Mouse (Mus musculus) heart, embryonic 12.5 days (tissue): ENCODE results near the gene Gm20388. TPM values are rescaled to one million over a fixed set of nuclear protein-coding genes. Genes with fewer than 3 reads are reported as not detected.

Source experiments
- ATAC-seq: fragments of 200-750 bp; cut with Nextera tagmentation; 2 replicates; pipeline ENCODE4 v1.8.0; 2017; ENCODE audit warnings: moderate TSS enrichment, moderate library complexity; ENCODE audit not compliant: insufficient number of reproducible peaks, low FRiP score
- H3K27ac ChIP-seq: fragments of 300-500 bp; sonication (generic); 2 replicates; pipeline ENCODE4 v1.5.1; 2016; ENCODE audit warnings: mild to moderate bottlenecking, moderate library complexity; ENCODE audit not compliant: poor library complexity, severe bottlenecking
- H3K27me3 ChIP-seq: fragments of 300-500 bp; sonication (generic); replicated peaks from 2 replicates; pipeline ENCODE4 v1.6.1; 2016; ENCODE audit warnings: mild to moderate bottlenecking, moderate library complexity
- H3K36me3 ChIP-seq: fragments of 300-500 bp; sonication (generic); 2 replicates; pipeline ENCODE4 v1.6.1; 2016; ENCODE audit warnings: mild to moderate bottlenecking, moderate library complexity
- H3K4me1 ChIP-seq: fragments of 300-500 bp; sonication (generic); replicated peaks from 2 replicates; pipeline ENCODE4 v1.6.1; 2016; ENCODE audit warnings: mild to moderate bottlenecking
- H3K4me2 ChIP-seq: fragments of 300-500 bp; sonication (generic); 2 replicates; pipeline ENCODE4 v1.6.1; 2016; ENCODE audit warnings: mild to moderate bottlenecking, moderate library complexity
- H3K4me3 ChIP-seq: fragments of 300-500 bp; sonication (generic); 2 replicates; pipeline ENCODE4 v1.5.1; 2016; ENCODE audit warnings: mild to moderate bottlenecking
- H3K9ac ChIP-seq: fragments of 300-500 bp; sonication (generic); 2 replicates; pipeline ENCODE4 v1.6.1; 2016; ENCODE audit warnings: mild to moderate bottlenecking, moderate library complexity
- H3K9me3 ChIP-seq: fragments of 300-500 bp; sonication (generic); replicated peaks from 2 replicates; pipeline ENCODE4 v1.6.1; 2016; ENCODE audit warnings: mild to moderate bottlenecking, moderate library complexity
- WGBS: fragments of 180-500 bp; shearing (Covaris S2); methylation state at CpG from one replicate; pipeline ENCODE4 v1.1.7; 2016; 5-methylcytosine and 5-hydroxymethylcytosine counted together
- polyA plus RNA-seq: library from polyadenylated mRNA; unstranded; fragments of >200 nt; fragmentation: Nextera tagmentation; extraction: Ambion mirVana; gene quantifications from 2 replicates; pipeline ENCODE4 v1.2.1, GENCODE M21; 2016

The Gm20388 gene
- polyA plus RNA-seq, 1 experiment from 2014 or later, result not detected

DNA sequence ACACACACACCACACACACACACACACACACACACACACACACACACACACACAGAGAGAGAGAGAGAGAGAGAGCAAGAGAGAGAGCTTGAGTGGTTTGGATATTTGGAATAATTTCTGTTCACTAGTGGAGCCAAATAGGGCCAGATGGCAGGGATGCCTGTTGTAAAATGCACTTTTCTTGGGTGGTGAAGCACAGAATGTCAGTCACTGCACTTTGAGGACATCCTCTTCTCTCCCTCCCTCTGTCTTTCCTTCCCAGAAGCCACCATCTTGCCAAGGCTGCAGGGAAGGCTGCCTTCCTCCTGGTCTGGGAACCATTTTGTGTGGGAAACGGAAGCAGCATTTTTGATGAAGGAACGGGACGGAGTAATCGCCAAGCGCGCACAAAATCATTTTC is 1151.9 kb downstream of the Gm20388 start:
- peaks cover 89% of the 10 kb centered on the region for H3K27me3 ChIP-seq
- H3K4me1 ChIP-seq, result no peaks in the 10 kb centered on the region
- no peak overlapping the region for H3K4me3 ChIP-seq
- WGBS, result 91% methylated on average over 6 of the region's 6 CpGs
- no peaks in the 10 kb centered on the region for H3K9me3 ChIP-seq
- ATAC-seq, result no peak
- H3K4me2 ChIP-seq, result no peak overlapping the region
- H3K27ac ChIP-seq, result no peak overlapping the region
- H3K9ac ChIP-seq, result no peak overlapping the region
- H3K36me3 ChIP-seq, result no peaks in the 10 kb centered on the region

DNA sequence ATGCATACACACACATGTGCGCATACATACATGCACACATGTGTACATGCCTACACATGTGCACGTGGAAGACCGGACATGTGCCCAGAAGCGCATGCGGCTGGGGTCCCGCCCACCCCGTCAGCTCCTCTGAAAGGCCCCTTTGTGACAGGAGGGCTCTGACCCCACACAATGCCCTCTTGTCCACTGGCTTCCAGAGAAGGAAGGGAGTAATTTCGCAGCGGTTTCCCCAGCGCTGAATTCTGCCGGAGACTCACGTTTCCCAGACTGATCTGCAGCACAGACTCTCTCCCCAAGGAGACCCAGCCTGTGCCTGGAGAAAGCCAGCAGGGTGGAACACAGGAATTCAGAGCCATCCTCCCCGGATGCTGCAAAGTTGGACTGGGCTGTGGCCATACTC is 1153.0 kb downstream of the Gm20388 start:
- Histone ChIP-seq H3K36me3 (no peaks in the 10 kb centered on the region), H3K27ac (no peak overlapping the region), H3K9me3 (no peaks in the 10 kb centered on the region), H3K4me1 (no peaks in the 10 kb centered on the region), H3K4me3 (no peak overlapping the region), H3K27me3 (peaks cover 87% of the 10 kb centered on the region), H3K4me2 (no peak overlapping the region), H3K9ac (no peak overlapping the region)
- ATAC-seq, result no peak
- WGBS, result 60% methylated on average over 13 of the region's 13 CpGs

DNA sequence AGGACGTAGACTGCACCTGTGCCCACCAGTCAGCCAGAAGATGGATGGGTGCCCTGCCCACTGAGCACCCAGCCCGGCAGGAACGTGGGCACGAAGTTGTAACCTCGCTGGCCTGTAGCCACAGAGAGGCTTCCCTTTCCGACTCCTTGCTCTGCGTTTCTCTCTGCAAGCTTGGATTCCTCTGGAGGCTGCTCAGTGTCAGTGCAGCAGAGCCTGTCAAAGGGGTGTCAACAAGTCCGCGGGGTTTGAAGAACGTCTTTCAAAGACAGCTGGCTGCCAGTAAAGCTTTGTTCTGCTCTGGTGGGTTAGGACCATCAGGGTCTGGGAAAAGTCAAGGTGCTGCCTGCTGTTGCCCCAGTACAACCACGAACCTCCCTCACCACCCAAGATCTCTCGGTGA is 1160.8 kb downstream of the Gm20388 start:
- Histone ChIP-seq H3K4me1 (peaks cover 16% of the 10 kb centered on the region), H3K27ac (no peak overlapping the region), H3K4me3 (no peak overlapping the region), H3K4me2 (0 out of 2 replicates have a peak overlapping the region, but pooled peaks have one; percentile 11), H3K9me3 (no peaks in the 10 kb centered on the region), H3K36me3 (no peaks in the 10 kb centered on the region), H3K27me3 (peaks cover 96% of the 10 kb centered on the region), H3K9ac (no peak overlapping the region)
- ATAC-seq, result no peak
- WGBS, result 3% methylated on average over 12 of the region's 12 CpGs

DNA sequence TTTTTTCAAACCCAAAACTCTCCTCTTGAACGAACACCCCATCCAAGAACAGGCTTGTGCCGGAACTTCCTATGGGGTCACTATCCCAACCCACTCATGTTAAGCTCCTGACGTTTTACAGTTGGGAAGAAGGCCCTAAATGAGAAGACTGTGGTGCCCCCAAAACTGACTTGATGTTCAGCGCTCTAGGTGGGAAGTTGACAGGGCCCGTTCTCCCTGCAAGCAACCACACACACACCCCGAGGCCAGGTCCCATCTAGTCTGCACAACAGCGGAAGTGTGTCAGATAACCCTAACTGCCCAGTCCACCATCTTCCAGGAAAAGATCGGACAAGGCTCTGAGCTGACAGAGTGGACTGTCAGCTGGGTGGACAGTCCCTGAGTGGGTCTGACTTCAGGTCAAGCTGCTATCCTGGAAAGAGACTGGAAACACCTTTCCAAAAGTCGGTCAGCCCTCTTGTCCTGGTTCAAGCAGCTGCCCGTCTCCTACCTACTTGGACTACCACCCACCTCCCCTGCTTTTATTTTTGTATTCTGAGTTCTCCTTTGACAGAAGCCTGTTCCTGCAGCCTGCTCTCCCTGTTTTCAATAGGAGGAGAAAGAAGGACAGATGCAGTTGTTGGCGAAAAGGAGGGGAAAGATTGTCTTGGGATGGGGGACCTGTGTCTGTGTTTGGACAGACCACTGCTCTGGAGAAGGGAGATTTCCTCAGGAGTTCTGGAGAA is 1161.9 kb downstream of the Gm20388 start:
- H3K4me2 ChIP-seq, result no peak overlapping the region; the same call in 1 of the 2 replicates
- WGBS, result 11% methylated on average over 11 of the region's 11 CpGs
- H3K9ac ChIP-seq, result no peak overlapping the region
- no peaks in the 10 kb centered on the region for H3K36me3 ChIP-seq
- peaks cover 97% of the 10 kb centered on the region for H3K27me3 ChIP-seq
- peaks cover 16% of the 10 kb centered on the region for H3K4me1 ChIP-seq
- no peak overlapping the region for H3K4me3 ChIP-seq
- H3K9me3 ChIP-seq, result no peaks in the 10 kb centered on the region
- ATAC-seq, result no peak
- H3K27ac ChIP-seq, result no peak overlapping the region

DNA sequence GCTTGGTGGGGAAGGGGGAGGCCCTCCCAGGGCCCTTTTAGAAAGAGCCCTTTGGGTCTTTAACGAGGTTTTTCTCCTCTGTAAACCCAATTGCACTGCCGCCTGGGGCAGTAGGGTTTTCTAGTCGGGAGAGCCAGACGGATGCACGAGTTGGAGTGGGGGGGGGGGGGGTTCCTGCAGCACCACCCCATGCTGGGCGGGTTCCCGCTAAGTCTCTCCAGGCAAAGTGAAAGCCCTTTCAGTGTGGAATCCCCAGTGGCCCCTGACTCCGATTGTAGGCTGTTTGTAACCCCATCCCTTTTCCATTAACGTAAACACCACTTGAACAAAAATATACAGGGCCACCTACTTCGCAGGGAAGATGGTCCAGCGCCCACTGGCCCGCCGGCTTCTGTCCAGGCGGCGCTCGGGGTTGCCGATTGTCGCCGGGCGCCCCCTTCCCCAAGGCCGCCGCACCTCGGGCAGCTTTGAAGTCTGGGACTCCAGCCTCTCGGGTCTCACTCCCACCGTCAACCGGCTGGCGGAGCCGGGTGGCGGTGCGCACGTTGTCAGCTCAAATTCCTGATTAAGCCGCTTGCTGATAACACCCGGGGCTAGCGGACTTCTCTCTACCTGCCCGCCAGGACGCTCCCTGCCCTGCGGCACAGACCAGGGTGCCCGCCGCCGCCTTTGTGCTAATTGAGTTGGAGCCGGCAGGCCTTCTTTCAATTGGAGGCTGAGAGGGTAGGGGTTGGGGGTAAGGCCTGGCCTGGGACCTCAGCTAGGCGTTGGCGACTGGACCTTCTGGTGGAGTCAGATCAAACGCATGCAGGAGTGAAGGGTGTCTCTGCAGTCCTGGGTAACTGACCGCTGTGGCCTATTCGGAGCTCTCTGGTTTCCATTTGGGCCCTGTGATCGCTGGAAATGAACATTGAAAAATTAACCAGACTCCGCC is 1162.8 kb downstream of the Gm20388 start:
- Histone ChIP-seq H3K36me3 (no peaks in the 10 kb centered on the region), H3K4me1 (peaks cover 16% of the 10 kb centered on the region), H3K27ac (no peak overlapping the region), H3K4me2 (peak overlapping the region; percentile 50), H3K9me3 (no peaks in the 10 kb centered on the region), H3K9ac (no peak overlapping the region), H3K4me3 (peak overlapping the region; percentile 26), H3K27me3 (peaks cover 97% of the 10 kb centered on the region)
- WGBS, result 1% methylated on average over 46 of the region's 48 CpGs
- ATAC-seq, result no peak

DNA sequence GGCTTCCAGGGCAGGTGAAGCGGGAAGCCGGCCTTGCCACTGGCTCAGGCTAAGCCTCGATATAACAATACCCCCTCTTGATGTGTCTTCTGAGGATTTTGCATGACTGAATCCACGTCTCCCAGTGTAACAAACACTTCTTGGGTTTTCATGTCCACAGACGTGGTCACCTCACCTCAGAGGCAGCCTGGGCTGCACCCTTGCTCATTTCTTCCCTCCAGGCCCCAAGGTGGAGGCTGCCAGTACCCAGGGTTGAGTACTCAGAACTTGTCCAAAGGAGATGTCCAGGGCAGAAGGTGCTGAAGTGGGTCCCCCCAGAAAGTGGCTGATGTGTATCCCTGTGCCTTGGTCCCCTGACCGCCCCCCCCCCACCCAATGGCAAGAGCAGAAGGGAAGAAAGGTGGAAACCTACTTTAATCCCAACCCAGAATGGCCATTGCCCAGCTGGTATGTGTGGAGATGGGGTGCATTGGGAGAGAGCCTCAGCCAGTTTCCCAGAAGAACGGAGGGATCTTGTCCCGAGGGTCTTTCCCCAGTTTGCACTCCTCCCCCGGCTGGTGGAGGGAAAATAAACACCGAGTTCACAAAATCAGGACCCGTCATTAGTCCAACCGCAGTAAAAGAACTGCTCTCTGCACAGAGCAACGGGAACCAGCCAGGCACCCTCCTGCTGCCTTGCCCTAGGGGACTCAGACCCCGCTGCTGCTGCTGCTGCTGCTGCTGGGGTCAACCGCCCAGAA is 1163.6 kb downstream of the Gm20388 start:
- Histone ChIP-seq H3K9me3 (no peaks in the 10 kb centered on the region), H3K36me3 (no peaks in the 10 kb centered on the region), H3K4me3 (no peak overlapping the region), H3K9ac (no peak overlapping the region), H3K4me1 (peaks cover 16% of the 10 kb centered on the region), H3K4me2 (no peak overlapping the region), H3K27me3 (peaks cover 97% of the 10 kb centered on the region), H3K27ac (no peak overlapping the region)
- no peak for ATAC-seq
- 1% methylated on average over 15 of the region's 15 CpGs for WGBS

DNA sequence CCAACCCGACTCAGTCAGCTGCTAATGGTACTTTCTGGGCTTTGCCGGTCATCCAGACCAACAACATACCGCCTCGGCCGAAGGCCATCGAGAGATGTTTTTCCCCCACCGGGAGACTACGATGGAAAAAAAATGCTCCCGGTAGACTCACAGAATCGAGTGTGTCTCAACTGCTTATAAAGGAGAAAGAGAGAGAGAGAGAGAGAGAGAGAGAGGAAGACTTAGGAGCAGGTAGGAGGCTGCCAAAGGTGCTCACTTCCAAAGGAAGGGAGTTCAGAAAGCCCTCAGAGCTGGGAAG is 1164.2 kb downstream of the Gm20388 start:
- Histone ChIP-seq H3K4me2 (no peak overlapping the region), H3K4me1 (peaks cover 16% of the 10 kb centered on the region), H3K4me3 (no peak overlapping the region), H3K9ac (no peak overlapping the region), H3K27ac (no peak overlapping the region), H3K27me3 (peaks cover 97% of the 10 kb centered on the region), H3K9me3 (no peaks in the 10 kb centered on the region), H3K36me3 (no peaks in the 10 kb centered on the region)
- no peak for ATAC-seq
- WGBS, result 0% methylated on average over 10 of the region's 10 CpGs

DNA sequence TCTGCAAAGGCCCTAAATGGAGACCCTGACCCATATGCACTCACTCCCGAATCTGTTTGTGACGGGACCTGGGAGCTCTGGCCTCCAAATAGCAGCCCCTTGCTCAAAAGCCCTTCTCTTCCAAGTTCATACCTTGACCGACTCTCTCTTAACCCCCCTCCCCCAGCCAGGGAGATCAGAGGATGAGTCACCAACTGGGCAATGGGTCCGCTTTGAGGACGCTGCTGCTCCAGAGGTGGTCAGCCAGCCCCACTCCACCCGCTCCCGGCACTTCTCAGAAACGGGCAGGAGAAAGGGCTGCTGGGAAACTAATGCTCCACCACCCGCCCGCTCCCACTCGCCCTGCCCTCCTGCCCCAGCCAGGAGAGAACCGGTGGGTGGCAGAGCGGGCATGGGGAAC is 1165.3 kb downstream of the Gm20388 start:
- H3K9me3 ChIP-seq, result no peaks in the 10 kb centered on the region
- H3K4me3 ChIP-seq, result no peak overlapping the region
- 5% methylated on average over 13 of the region's 13 CpGs for WGBS
- H3K27me3 ChIP-seq, result peaks cover 97% of the 10 kb centered on the region
- no peak overlapping the region for H3K4me2 ChIP-seq
- H3K36me3 ChIP-seq, result no peaks in the 10 kb centered on the region
- ATAC-seq, result no peak
- H3K4me1 ChIP-seq, result peaks cover 19% of the 10 kb centered on the region
- no peak overlapping the region for H3K9ac ChIP-seq
- H3K27ac ChIP-seq, result no peak overlapping the region

DNA sequence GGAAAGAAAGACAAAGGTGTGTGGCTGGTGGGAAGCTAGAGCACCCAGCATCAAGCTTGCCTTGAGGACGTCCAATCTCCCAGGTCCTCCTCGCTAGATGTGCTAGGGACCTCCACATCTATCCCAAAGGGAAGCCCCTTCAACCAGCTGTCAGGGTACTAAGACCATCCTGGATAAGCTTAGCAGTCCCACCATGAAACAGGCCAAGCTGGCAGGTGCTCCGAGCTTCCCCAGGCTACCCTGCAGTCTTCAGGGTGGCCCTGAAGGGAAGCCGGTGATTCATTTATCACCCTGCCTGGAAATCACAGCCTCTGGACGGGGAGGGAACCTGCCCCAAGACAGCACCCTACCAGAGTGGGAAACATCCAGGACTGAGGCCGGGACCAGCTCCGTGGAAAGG is 1165.9 kb downstream of the Gm20388 start:
- Histone ChIP-seq H3K27ac (no peak overlapping the region), H3K4me3 (no peak overlapping the region), H3K4me2 (no peak overlapping the region), H3K9me3 (no peaks in the 10 kb centered on the region), H3K9ac (no peak overlapping the region), H3K36me3 (no peaks in the 10 kb centered on the region), H3K27me3 (peaks cover 97% of the 10 kb centered on the region), H3K4me1 (peaks cover 14% of the 10 kb centered on the region)
- 12% methylated on average over 7 of the region's 7 CpGs for WGBS
- ATAC-seq, result no peak

DNA sequence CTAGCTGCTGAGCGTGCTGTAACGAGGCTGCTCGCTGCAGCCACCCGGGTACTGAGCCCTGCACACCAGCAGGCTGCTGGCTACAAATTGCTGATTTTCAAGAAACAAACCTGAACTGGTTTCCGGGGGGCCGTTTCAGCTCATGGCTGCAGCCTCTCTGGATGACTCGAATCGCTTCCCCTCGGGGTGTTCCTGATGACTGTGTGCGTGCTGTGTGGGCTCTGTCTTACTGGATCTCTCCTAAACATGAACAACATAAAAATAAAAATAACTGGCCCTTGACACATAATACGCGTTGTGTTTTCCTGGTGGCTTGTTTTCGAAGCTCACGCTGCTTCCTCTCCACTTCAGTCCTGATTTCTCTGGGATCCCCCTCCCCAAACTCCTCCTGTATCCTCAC is 1168.1 kb downstream of the Gm20388 start:
- peaks cover 98% of the 10 kb centered on the region for H3K27me3 ChIP-seq
- no peaks in the 10 kb centered on the region for H3K36me3 ChIP-seq
- no peak overlapping the region for H3K4me3 ChIP-seq
- no peaks in the 10 kb centered on the region for H3K9me3 ChIP-seq
- H3K4me1 ChIP-seq, result peaks cover 12% of the 10 kb centered on the region
- no peak for ATAC-seq
- no peak overlapping the region for H3K27ac ChIP-seq
- H3K4me2 ChIP-seq, result no peak overlapping the region
- 7% methylated on average over 14 of the region's 14 CpGs for WGBS
- H3K9ac ChIP-seq, result no peak overlapping the region

DNA sequence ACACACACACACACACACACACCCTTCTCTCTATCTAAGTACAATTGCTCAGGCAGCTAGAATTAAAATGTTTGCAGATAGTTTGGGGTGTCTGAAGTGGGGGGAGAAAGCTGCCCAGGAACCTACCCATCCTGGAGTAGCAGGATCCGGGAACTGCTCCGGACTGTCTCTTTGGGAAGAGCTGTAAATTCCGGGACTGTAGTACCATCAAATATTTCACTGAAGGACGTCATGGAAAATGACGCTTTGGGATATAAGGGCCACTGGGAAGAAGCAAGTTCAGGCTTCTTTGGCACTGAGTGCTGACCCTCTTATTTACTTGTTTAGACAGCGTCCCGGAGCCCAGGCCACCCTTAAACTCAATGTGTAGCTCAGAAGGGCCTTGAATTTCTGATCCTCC is 1168.6 kb downstream of the Gm20388 start:
- Histone ChIP-seq H3K4me3 (no peak overlapping the region), H3K4me1 (peaks cover 15% of the 10 kb centered on the region)
- under 1% methylated on average over 7 of the region's 7 CpGs for WGBS

More for the DNA sequence above, 1168.6 kb downstream of the Gm20388 start:
- Histone ChIP-seq H3K27ac (no peak overlapping the region), H3K27me3 (peaks cover 98% of the 10 kb centered on the region), H3K9me3 (no peaks in the 10 kb centered on the region), H3K36me3 (no peaks in the 10 kb centered on the region), H3K9ac (no peak overlapping the region), H3K4me2 (no peak overlapping the region)
- no peak for ATAC-seq
